Mouse (Mus musculus) duodenum, adult 2 months (tissue): ENCODE measurements around the gene Ceacam18. TPM values are rescaled to one million over a fixed set of nuclear protein-coding genes. Genes with fewer than 3 reads are reported as not detected.

ENCODE experiments used
- polyA plus RNA-seq: library from polyadenylated mRNA; depleted of rRNA; stranded (reverse); fragments of >200 nt; gene quantifications from 2 replicates; pipeline ENCODE4 v1.2.3, GENCODE M21; 2012; ENCODE audit warnings: low replicate concordance; rRNA removed

The Ceacam18 gene
- polyA plus RNA-seq: 46.9 and 47.2 TPM in 2 replicates

GRCm38 (mm10) chr7:43634500-43634899, at the start of gene Ceacam18:
Gene Ceacam18 (plus strand): TSS chr7:43634707.

GRCm38 (mm10) chr7:43606896-43607742, 27.4 kb upstream of the Ceacam18 start, which contains the start of gene Zfp819:
Gene Zfp819 (plus strand): TSS chr7:43607169.

GRCm38 (mm10) chr7:43660002-43660401, 25.5 kb downstream of the Ceacam18 start, which contains the start of gene Siglece:
Gene Siglece (minus strand): TSS chr7:43660161.

GRCm38 (mm10) chr7:43671809-43672580, 37.5 kb downstream of the Ceacam18 start, which contains the start of gene Ctu1:
Gene Ctu1 (plus strand): TSS chr7:43672016.

GRCm38 (mm10) chr7:43690118-43690517, 55.6 kb downstream of the Ceacam18 start, which contains the start of gene Klk14:
Gene Klk14 (plus strand): TSS chr7:43690418.

Other genes starting within 250 kb of the Ceacam18 start
- 1.4 and 6.1 TPM in 2 replicates for gene Siglecg, start 226.5 kb upstream of the Ceacam18 start, polyA plus RNA-seq
- not detected in 2 replicates for gene Lim2, start 207.0 kb upstream of the Ceacam18 start, polyA plus RNA-seq
- 7.4 and 37.4 TPM in 2 replicates for gene Nkg7, start 197.6 kb upstream of the Ceacam18 start, polyA plus RNA-seq
- gene Cldnd2, start 193.9 kb upstream of the Ceacam18 start, polyA plus RNA-seq: not detected in 2 replicates
- gene Etfb, start 190.6 kb upstream of the Ceacam18 start, polyA plus RNA-seq: 33.2 and 35.1 TPM in 2 replicates
- 0.16 TPM in 1 of 2 replicates, not detected in the other for gene Gm45233, start 190.6 kb upstream of the Ceacam18 start, polyA plus RNA-seq
- gene Vsig10l, start 171.6 kb upstream of the Ceacam18 start, polyA plus RNA-seq: 2.7 and 3.0 TPM in 2 replicates
- gene Iglon5, start 144.6 kb upstream of the Ceacam18 start, polyA plus RNA-seq: 1.6 and 1.9 TPM in 2 replicates
- gene 4931406B18Rik, start 128.8 kb upstream of the Ceacam18 start, polyA plus RNA-seq: not detected in 2 replicates
- gene Cd33, start 90.3 kb upstream of the Ceacam18 start, polyA plus RNA-seq: 1.4 and 3.5 TPM in 2 replicates
- 0.15 TPM in 2 replicates for gene Zfp658, start 72.5 kb upstream of the Ceacam18 start, polyA plus RNA-seq
- 0.14 and 0.43 TPM in 2 replicates for gene Zfp719, start 55.1 kb upstream of the Ceacam18 start, polyA plus RNA-seq
- gene Zfp819, start 27.5 kb upstream of the Ceacam18 start, polyA plus RNA-seq: 0.22 TPM in 1 of 2 replicates, not detected in the other
- 2.9 and 5.0 TPM in 2 replicates for gene Siglece, start 25.5 kb downstream of the Ceacam18 start, polyA plus RNA-seq
- gene Ctu1, start 37.3 kb downstream of the Ceacam18 start, polyA plus RNA-seq: 7.8 and 10.7 TPM in 2 replicates
- gene Klk14, start 55.7 kb downstream of the Ceacam18 start, polyA plus RNA-seq: 0.08 and 0.09 TPM in 2 replicates
- gene Klk13, start 77.9 kb downstream of the Ceacam18 start, polyA plus RNA-seq: not detected in 2 replicates
- not detected in 2 replicates for gene Klk12, start 134.2 kb downstream of the Ceacam18 start, polyA plus RNA-seq
- gene Klk11, start 139.9 kb downstream of the Ceacam18 start, polyA plus RNA-seq: 0.21 TPM in 1 of 2 replicates, not detected in the other
- 0.28 and 0.37 TPM in 2 replicates for gene Klk10, start 146.3 kb downstream of the Ceacam18 start, polyA plus RNA-seq
- not detected in 2 replicates for gene Klk9, start 157.2 kb downstream of the Ceacam18 start, polyA plus RNA-seq
- 1.2 and 2.8 TPM in 2 replicates for gene Klk8, start 162.9 kb downstream of the Ceacam18 start, polyA plus RNA-seq
- gene Klk7, start 176.6 kb downstream of the Ceacam18 start, polyA plus RNA-seq: not detected in 2 replicates
- not detected in 2 replicates for gene Klk6, start 189.8 kb downstream of the Ceacam18 start, polyA plus RNA-seq
- not detected in 2 replicates for gene Klk5, start 207.3 kb downstream of the Ceacam18 start, polyA plus RNA-seq
- not detected in 2 replicates for gene Klk4, start 246.5 kb downstream of the Ceacam18 start, polyA plus RNA-seq